Mouse (Mus musculus) hindbrain, embryonic 14.5 days (tissue): ENCODE measurements around the gene Sh3bgrl2. TPM values are rescaled to one million over a fixed set of nuclear protein-coding genes. Genes with fewer than 3 reads are reported as not detected.
A peak's percentile ranks its signal among the peaks of the same experiment; 100 is the strongest.

Experiments
- ATAC-seq: fragments of 200-750 bp; cut with Nextera tagmentation; 2 replicates; pipeline ENCODE4 v1.8.0; 2017; ENCODE audit warnings: moderate number of reproducible peaks, mild to moderate bottlenecking, moderate TSS enrichment, moderate library complexity; ENCODE audit not compliant: low FRiP score
- DNase-seq: peaks from one replicate; pipeline ENCODE4 v3.0.0-alpha.2; 2015; ENCODE audit warnings: low spot score
- H3K27ac ChIP-seq: fragments of 300-500 bp; sonication (generic); 2 replicates; pipeline ENCODE4 v1.5.1; 2014; ENCODE audit warnings: mild to moderate bottlenecking, moderate library complexity
- H3K27me3 ChIP-seq: fragments of 300-500 bp; sonication (generic); 2 replicates; pipeline ENCODE4 v1.6.1; 2014; ENCODE audit warnings: mild to moderate bottlenecking, low read length, mixed read lengths; ENCODE audit not compliant: control insufficient read depth, insufficient read depth
- H3K36me3 ChIP-seq: fragments of 300-500 bp; sonication (generic); replicated peaks from 2 replicates; pipeline ENCODE4 v1.6.1; 2014; ENCODE audit not compliant: control insufficient read depth, insufficient read depth
- H3K4me1 ChIP-seq: fragments of 300-500 bp; sonication (generic); replicated peaks from 2 replicates; pipeline ENCODE4 v1.6.1; 2014; ENCODE audit warnings: antibody characterized with exemption, low read length, mixed read lengths; ENCODE audit not compliant: control insufficient read depth, insufficient read depth
- H3K4me2 ChIP-seq: fragments of 300-500 bp; sonication (generic); replicated peaks from 2 replicates; pipeline ENCODE4 v1.6.1; 2014; ENCODE audit warnings: mild to moderate bottlenecking, moderate library complexity
- H3K4me3 ChIP-seq: fragments of 300-500 bp; sonication (generic); replicated peaks from 2 replicates; pipeline ENCODE4 v1.5.1; 2014; ENCODE audit warnings: mild to moderate bottlenecking, low read length
- H3K9ac ChIP-seq: fragments of 300-500 bp; sonication (generic); 2 replicates; pipeline ENCODE4 v1.6.1; 2014
- H3K9me3 ChIP-seq: fragments of 300-500 bp; sonication (generic); 2 replicates; pipeline ENCODE4 v1.6.1; 2016; ENCODE audit warnings: low read length; ENCODE audit not compliant: control insufficient read depth
- WGBS: fragments of 180-500 bp; shearing (Covaris S2); extraction: QIAGEN DNeasy Blood & Tissue Kit; methylation state at CpG from one replicate; pipeline ENCODE4 v1.1.7; 2014; 5-methylcytosine and 5-hydroxymethylcytosine counted together
- polyA plus RNA-seq: library from polyadenylated mRNA; unstranded; fragments of >200 nt; fragmentation: Nextera tagmentation; extraction: Ambion mirVana; gene quantifications from 2 replicates; pipeline ENCODE4 v1.2.1, GENCODE M21; 2014

Sh3bgrl2 gene
- polyA plus RNA-seq, 1 experiment from 2014 or later = 9.7 TPM

DNA sequence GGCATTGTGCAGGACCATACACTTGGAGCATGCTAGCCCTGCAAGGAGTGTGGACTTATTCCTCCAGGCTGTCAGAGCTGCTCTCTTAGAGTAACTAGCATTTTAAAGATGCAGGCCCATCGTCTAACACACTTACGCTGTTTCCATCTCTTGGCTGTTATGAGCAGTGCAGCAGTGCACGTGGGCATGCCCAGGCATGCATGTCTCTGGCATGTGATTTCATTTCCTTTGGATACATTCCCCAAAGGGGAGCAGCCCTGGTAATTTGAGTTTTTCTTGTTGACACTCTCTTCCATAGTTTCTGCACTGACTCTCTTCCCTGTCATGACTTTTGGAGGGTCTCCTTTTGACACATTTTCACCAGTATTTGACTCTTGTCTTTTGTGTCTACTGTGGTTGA lies 20.8 kb downstream of the Sh3bgrl2 start:
- no peak overlapping the region for H3K4me2 ChIP-seq
- H3K27me3 ChIP-seq = no peaks in the 10 kb centered on the region
- H3K4me3 ChIP-seq = no peak overlapping the region
- 72% methylated on average over 3 of the region's 3 CpGs for WGBS
- H3K9me3 ChIP-seq = no peaks in the 10 kb centered on the region
- no peak for DNase-seq
- peaks cover 6% of the 10 kb centered on the region; the same call in 1 of the 2 replicates for H3K4me1 ChIP-seq
- no peaks in the 10 kb centered on the region for H3K36me3 ChIP-seq
- ATAC-seq = no peak
- H3K9ac ChIP-seq = no peak overlapping the region
- no peak overlapping the region for H3K27ac ChIP-seq

DNA sequence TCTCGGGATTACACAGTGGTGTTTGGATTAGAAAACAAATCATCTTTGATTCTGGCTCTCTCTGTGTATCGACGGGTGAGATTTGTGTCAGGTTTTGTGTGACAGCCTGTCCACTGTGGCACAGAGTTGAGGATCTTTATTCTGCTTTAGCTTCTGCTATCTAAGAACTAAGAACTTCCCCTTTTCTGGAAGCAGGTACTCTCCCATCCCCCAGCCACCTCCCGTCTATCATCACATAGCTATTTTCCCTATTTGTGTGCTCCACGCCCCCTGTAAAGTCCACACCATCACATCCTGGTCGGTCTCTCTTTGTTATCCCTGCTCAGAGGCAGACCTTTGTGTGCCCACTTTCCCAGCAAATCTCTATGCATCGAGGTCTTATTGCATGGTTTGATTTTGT lies 21.8 kb downstream of the Sh3bgrl2 start:
- no peak for ATAC-seq
- 84% methylated on average over 7 of the region's 7 CpGs for WGBS
- no peak overlapping the region for H3K4me3 ChIP-seq
- no peak overlapping the region for H3K27ac ChIP-seq
- no peaks in the 10 kb centered on the region for H3K9me3 ChIP-seq
- H3K36me3 ChIP-seq = no peaks in the 10 kb centered on the region
- no peak overlapping the region for H3K4me2 ChIP-seq
- H3K9ac ChIP-seq = no peak overlapping the region
- H3K4me1 ChIP-seq = 0 out of 2 replicates have a peak, but pooled peaks cover 6% of the 10 kb centered on the region
- no peaks in the 10 kb centered on the region for H3K27me3 ChIP-seq
- DNase-seq = no peak

DNA sequence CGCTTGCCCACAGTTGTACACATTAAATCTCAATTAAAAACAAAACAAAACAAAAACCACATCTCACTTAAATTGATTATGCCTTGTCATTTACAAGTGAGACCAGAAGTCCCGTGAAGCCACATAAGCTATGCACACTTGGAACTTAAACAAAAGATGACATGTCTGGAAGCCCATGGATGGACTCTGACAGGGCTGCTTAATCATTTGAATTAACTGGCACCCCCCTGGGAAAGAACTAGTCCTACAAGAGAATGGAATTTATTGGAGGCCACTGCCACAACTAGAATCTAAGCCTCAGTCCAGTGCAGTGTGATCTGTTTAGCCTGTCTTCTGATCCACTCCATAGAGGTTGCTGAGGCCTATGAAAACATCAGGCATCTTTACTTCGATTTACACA lies 23.2 kb downstream of the Sh3bgrl2 start:
- WGBS = 47% methylated on average over 3 of the region's 3 CpGs
- H3K4me2 ChIP-seq = no peak overlapping the region
- ATAC-seq = no peak
- DNase-seq = no peak
- H3K4me3 ChIP-seq = no peak overlapping the region
- no peaks in the 10 kb centered on the region for H3K36me3 ChIP-seq
- H3K9ac ChIP-seq = no peak overlapping the region
- no peak overlapping the region for H3K27ac ChIP-seq
- H3K9me3 ChIP-seq = no peaks in the 10 kb centered on the region
- 0 out of 2 replicates have a peak, but pooled peaks cover 9% of the 10 kb centered on the region for H3K4me1 ChIP-seq
- H3K27me3 ChIP-seq = no peaks in the 10 kb centered on the region

DNA sequence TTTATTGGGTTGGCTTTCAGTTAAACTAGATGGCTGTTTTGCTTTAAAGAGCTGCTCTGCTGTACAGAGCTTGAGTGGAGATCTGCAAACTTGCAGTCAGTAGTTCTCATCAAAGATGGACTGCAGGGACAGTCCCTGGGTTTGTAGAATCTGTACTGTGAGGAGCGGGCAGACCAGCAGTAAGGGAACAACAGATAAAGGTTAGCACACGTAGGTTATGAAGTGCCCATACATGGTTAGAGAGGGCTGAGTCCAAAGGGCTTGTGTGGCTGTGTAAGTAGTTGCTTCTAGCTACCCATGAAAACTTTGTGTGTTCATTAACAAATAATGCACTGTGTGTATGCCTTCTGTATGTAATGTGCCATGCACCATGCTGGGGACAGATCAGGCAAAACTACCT lies 24.2 kb downstream of the Sh3bgrl2 start:
- ATAC-seq (no peak), DNase-seq (no peak)
- 94% methylated on average over 2 of the region's 2 CpGs for WGBS
- H3K9ac ChIP-seq = no peak overlapping the region
- H3K27ac ChIP-seq = no peak overlapping the region
- no peak overlapping the region for H3K4me3 ChIP-seq
- 0 out of 2 replicates have a peak, but pooled peaks cover 19% of the 10 kb centered on the region for H3K4me1 ChIP-seq
- H3K9me3 ChIP-seq = no peaks in the 10 kb centered on the region
- no peak overlapping the region for H3K4me2 ChIP-seq
- H3K36me3 ChIP-seq = no peaks in the 10 kb centered on the region
- H3K27me3 ChIP-seq = no peaks in the 10 kb centered on the region

DNA sequence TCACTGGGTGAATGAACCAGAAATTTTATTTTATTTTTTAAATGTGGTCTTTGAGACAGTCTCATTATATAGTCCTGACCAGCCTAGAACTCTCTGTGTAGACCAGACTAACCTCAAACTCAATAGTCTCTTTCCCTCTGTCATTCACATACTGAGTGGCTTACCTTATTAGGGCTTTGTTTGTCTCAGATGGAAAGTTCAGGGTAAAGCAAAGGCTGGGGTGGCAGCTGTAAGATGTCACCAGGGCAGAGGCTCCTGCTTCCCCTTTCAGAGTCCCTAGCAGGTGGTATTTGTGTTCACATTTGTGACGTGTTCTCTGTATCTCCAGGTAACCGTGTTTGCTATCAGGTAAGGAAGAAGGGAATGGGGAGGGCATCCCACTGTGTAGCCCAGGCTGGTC lies 24.7 kb downstream of the Sh3bgrl2 start:
- Histone ChIP-seq H3K4me3 (no peak overlapping the region), H3K4me1 (0 out of 2 replicates have a peak, but pooled peaks cover 22% of the 10 kb centered on the region), H3K4me2 (no peak overlapping the region), H3K27ac (no peak overlapping the region), H3K9me3 (no peaks in the 10 kb centered on the region), H3K27me3 (no peaks in the 10 kb centered on the region), H3K36me3 (no peaks in the 10 kb centered on the region), H3K9ac (no peak overlapping the region)
- no peak for DNase-seq
- ATAC-seq = no peak
- 71% methylated on average over 2 of the region's 2 CpGs for WGBS

DNA sequence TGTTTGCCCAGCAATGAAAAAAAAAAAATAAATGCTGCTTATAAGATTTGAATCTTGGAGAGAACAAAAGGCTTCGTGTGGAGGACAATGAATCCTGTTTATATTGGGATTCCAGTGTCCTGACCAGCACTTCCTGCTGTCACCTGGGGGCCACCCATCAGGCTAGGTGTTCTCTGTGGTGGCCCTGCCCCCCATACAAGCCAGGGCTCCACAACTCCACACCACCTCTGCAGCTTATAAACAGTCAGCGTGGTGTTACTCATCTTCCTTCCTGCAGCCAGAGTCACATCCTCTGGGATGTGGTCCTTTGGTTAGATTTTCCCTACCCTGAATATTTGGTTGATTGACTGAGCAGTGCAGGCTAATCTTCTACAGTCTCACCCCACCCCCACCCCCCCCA lies 25.5 kb downstream of the Sh3bgrl2 start:
- no peak for ATAC-seq
- no peak for DNase-seq
- no peaks in the 10 kb centered on the region for H3K36me3 ChIP-seq
- H3K27me3 ChIP-seq = no peaks in the 10 kb centered on the region
- H3K27ac ChIP-seq = no peak overlapping the region
- H3K4me3 ChIP-seq = no peak overlapping the region
- no peak overlapping the region for H3K4me2 ChIP-seq
- H3K9me3 ChIP-seq = no peaks in the 10 kb centered on the region
- H3K9ac ChIP-seq = no peak overlapping the region
- 0 out of 2 replicates have a peak, but pooled peaks cover 22% of the 10 kb centered on the region for H3K4me1 ChIP-seq
- 58% methylated on average over 2 of the region's 2 CpGs for WGBS

DNA sequence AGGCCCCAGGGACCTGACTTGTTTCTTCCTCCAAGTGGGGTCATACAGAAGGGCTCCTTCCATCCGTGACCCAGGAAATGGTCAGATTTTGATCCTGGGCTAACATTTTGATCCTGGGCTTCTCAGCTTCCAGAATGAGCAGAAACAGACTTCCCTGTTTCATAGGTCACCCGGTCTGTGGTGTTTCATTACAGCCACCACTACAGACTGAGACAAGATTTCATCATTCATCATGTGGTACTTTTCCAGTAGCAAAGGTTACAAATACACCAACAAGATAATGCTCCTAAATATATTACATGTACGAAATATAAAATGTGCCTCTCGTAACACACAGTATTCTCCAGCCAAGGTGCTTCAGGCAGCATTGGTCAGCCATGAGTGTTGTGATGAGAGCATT lies 27.3 kb downstream of the Sh3bgrl2 start:
- no peaks in the 10 kb centered on the region for H3K36me3 ChIP-seq
- no peak overlapping the region for H3K9ac ChIP-seq
- 93% methylated on average over 4 of the region's 4 CpGs for WGBS
- H3K4me3 ChIP-seq = no peak overlapping the region
- DNase-seq = no peak
- H3K4me1 ChIP-seq = 0 out of 2 replicates have a peak, but pooled peaks cover 22% of the 10 kb centered on the region
- H3K4me2 ChIP-seq = no peak overlapping the region
- no peak for ATAC-seq
- H3K9me3 ChIP-seq = no peaks in the 10 kb centered on the region
- no peaks in the 10 kb centered on the region for H3K27me3 ChIP-seq
- H3K27ac ChIP-seq = no peak overlapping the region

DNA sequence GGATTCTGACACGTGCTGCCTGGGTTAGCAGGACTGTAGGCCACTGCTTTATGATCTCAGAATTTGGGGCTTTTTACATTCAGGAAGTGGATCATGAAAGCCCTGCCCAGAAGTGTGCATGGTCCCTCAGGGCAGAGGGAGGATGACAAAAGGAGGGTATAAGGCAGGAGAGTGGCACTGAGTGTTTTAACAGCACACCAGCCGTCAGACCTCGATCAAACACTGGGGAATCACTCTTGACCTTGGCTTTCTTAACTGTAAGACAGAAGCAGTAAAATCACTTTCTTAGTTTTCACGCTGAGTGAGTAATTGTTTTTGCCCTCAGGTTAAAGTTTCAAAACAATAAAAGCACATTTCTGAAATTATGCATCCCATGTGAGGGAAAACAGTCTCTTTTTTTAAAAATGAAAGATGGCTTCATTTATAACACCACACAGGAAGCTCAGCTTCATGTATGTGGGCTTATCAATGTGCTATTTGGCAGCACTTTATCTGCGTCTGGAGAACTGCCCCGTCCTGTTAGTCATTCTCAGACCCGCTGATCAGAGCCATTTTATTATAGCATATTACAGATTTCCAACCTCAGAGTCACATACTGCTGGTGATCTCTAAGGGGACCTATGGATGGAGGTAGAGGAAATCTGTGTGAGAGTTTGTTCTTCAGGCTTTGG lies 28.0 kb downstream of the Sh3bgrl2 start:
- Histone ChIP-seq H3K27ac (no peak overlapping the region), H3K4me1 (0 out of 2 replicates have a peak, but pooled peaks cover 22% of the 10 kb centered on the region), H3K9ac (no peak overlapping the region; the same call in 1 of the 2 replicates), H3K4me3 (no peak overlapping the region), H3K4me2 (no peak overlapping the region), H3K36me3 (no peaks in the 10 kb centered on the region), H3K27me3 (no peaks in the 10 kb centered on the region), H3K9me3 (no peaks in the 10 kb centered on the region)
- WGBS = 68% methylated on average over 7 of the region's 7 CpGs
- no peak for ATAC-seq
- DNase-seq = no peak

DNA sequence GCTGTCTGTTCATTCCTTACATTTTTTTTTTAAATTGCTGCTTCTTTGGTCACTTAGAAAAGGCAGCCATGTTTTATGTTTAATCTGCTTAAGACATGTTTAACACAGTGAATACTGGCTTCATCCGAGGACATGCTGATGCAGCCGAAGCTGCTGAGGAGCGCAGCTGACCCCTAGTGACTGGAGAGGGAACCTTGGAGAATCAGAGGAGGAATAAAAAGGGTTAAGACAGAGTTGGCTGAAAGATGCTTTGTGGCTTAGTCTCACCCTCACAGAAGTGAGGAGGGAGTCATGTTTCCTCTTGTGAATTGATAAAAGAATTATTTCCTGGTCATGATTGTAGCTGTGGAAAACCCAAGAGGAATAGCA lies 28.5 kb downstream of the Sh3bgrl2 start:
- Histone ChIP-seq H3K9me3 (no peaks in the 10 kb centered on the region), H3K27ac (no peak overlapping the region), H3K4me3 (no peak overlapping the region), H3K4me1 (0 out of 2 replicates have a peak, but pooled peaks cover 22% of the 10 kb centered on the region), H3K4me2 (no peak overlapping the region), H3K27me3 (no peaks in the 10 kb centered on the region), H3K9ac (no peak overlapping the region), H3K36me3 (no peaks in the 10 kb centered on the region)
- WGBS = 27% methylated on average over 3 of the region's 3 CpGs
- DNase-seq (peak; percentile 74), ATAC-seq (peak; percentile 74; the same call in 1 of the 2 replicates)
